Mouse (Mus musculus) ES-E14 (cell line): ENCODE data around the gene Tnni3.

Source experiments
- MAFK ChIP-seq: IDR thresholded peaks from 2 replicates; pipeline ENCODE4 v1.6.1; 2014; ENCODE audit warnings: mild to moderate bottlenecking, low read depth, low read length, inconsistent platforms; ENCODE audit not compliant: insufficient read depth
- ZNF384 ChIP-seq: IDR thresholded peaks from 2 replicates; pipeline ENCODE4 v1.6.1; 2012; ENCODE audit warnings: low read depth, low read length, inconsistent platforms

DNA sequence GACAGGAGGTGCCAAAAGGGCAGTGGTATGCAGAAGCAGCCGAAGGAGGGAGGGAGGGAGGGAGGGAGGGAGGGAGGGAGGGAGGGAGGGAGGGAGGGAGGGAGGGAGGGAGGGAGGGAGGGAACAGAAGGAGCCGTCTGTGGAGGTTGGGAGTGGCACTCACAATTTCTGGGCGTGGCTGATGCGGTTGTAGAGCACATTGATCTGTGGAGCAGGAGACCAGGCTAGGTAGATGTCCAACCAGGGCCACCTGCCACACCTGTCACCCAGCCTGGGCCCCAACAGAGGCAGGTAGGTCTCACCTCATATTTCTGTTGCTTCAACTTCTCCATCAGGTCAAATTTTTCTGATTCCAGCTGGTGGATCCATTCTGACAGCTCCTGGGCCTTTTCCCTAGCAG lies 16.8 kb downstream of the Tnni3 start:
- TF ChIP-seq ZNF384 (no peak), MAFK (no peak)
